Mouse (Mus musculus): ENCODE measurements around the gene Tex101. TPM values are rescaled to one million over a fixed set of nuclear protein-coding genes. Genes with fewer than 3 reads are reported as not detected.

Gene Tex101
- polyA plus RNA-seq, 1 experiment: not detected

DNA sequence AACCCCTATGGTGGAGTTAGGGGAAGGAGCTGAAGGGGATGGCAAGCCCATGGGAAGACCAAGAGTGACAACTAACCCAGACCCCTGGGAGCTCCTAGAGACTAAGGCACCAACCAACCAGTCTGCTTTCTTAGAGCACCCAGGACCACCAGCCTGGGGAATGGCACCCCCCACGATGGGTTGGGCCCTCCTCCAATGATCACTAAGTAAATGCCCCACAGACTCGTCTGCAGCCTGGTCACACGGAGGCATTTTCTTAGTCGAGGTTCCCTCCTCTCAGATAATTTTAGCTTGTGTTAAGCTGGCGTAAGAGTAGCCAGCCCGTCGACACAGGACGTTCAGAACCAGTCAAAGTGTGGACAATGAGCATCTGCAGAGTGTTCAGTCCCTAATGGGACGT, 11.5 kb downstream of the Tex101 start:
- H3K27me3 ChIP-seq (ENCODE audit: control insufficient read depth, insufficient read depth, low read length): no peaks in the 10 kb centered on the region
- H3K4me1 ChIP-seq (ENCODE audit: control insufficient read depth, insufficient read depth, low read length): no peaks in the 10 kb centered on the region
- DNase-seq: no peak
- WGBS: 61% methylated on average over 9 of the region's 9 CpGs
- no peak overlapping the region for H3K27ac ChIP-seq (ENCODE audit: insufficient read depth, low read length)
- no peak for TF ChIP-seq POLR2A (IDR thresholded peaks at IDR 0.05; ENCODE audit: borderline replicate concordance, insufficient read depth, low read length)
- no peak overlapping the region for H3K4me3 ChIP-seq (replicated peaks; ENCODE audit: insufficient read depth, low read depth, low read length)

GRCm38 (mm10) chr7:24664301-24664700, 12.2 kb downstream of the Tex101 start:
- no peak for DNase-seq
- TF ChIP-seq POLR2A (IDR thresholded peaks at IDR 0.05; ENCODE audit: borderline replicate concordance, insufficient read depth, low read length): no peak
- no peak for TF ChIP-seq CTCF (IDR thresholded peaks at IDR 0.05; ENCODE audit: borderline replicate concordance, insufficient read depth, low read depth, low read length)
- Histone ChIP-seq H3K27me3 (ENCODE audit: control insufficient read depth, insufficient read depth, low read length) (no peaks in the 10 kb centered on the region), H3K27ac (ENCODE audit: insufficient read depth, low read length) (no peak overlapping the region), H3K4me1 (ENCODE audit: control insufficient read depth, insufficient read depth, low read length) (no peaks in the 10 kb centered on the region), H3K4me3 (replicated peaks; ENCODE audit: insufficient read depth, low read depth, low read length) (no peak overlapping the region)
- WGBS: 48% methylated on average over 8 of the region's 8 CpGs

DNA sequence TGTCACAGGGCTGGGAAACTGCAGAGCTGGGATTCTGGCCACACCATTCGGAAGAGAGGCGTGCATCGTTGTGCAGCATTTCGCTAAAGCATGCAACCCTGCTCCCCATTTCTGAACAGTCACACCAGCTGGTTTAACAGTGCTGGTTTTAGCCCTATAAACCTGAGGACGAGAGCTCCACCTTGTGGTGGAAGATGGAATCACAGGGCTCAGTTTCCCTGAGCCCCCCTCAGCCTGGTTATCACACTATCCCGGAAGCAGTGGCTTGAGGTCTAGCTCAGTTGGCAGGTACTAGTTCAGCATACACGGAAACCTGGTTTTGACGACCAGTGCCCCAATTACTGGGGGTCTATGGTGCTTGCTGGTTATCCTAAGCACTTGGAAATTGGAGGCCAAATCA, 13.9 kb downstream of the Tex101 start:
- DNase-seq: peak; percentile 33 to 55
- no peak for TF ChIP-seq POLR2A (IDR thresholded peaks at IDR 0.05; ENCODE audit: borderline replicate concordance, insufficient read depth, low read length)
- TF ChIP-seq CTCF (IDR thresholded peaks at IDR 0.05; ENCODE audit: borderline replicate concordance, insufficient read depth, low read depth, low read length): peak; percentile 91
- 6% methylated on average over 8 of the region's 8 CpGs for WGBS
- Histone ChIP-seq H3K4me3 (replicated peaks; ENCODE audit: insufficient read depth, low read depth, low read length) (no peak overlapping the region), H3K27me3 (ENCODE audit: control insufficient read depth, insufficient read depth, low read length) (no peaks in the 10 kb centered on the region), H3K4me1 (ENCODE audit: control insufficient read depth, insufficient read depth, low read length) (no peaks in the 10 kb centered on the region), H3K27ac (ENCODE audit: insufficient read depth, low read length) (no peak overlapping the region)

DNA sequence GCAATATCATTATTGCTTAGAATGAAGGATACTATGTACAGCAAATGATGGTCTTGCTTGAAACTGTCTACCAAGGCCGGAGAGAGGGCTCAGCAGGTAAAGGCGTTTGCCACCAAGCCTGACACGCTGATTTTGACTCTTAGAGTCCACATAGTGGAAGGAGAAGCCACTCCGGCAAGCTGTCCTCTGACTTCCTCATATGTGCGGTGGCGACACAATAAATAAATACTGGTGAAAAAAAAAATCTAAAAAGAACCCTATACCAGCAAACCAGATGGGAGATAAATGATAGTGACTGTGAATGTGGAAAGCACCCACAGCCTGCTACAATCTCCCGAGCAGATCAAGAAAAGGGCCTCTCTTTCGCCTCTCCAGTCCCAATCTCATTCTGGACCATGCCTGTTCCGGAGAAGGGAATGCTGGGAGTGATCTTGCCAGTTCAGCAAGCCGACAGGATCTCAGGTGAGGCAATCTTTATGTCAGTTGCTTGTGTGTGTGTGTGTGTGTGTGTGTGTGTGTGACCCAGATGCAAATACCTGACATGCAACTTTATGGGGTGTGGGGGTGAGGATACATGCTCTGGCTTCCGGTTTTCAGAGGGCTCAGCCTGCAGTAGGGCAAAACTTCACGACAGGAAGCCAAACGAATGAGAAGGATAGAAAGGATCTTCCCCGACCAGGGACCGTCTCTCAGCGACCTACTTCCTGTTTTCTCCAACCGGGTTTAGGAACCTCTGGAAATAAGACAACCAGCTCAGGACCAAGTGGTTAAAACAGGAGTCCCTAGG, 15.2 kb downstream of the Tex101 start:
- Histone ChIP-seq H3K4me3 (replicated peaks; ENCODE audit: insufficient read depth, low read depth, low read length) (no peak overlapping the region), H3K4me1 (ENCODE audit: control insufficient read depth, insufficient read depth, low read length) (no peaks in the 10 kb centered on the region), H3K27ac (ENCODE audit: insufficient read depth, low read length) (no peak overlapping the region), H3K27me3 (ENCODE audit: control insufficient read depth, insufficient read depth, low read length) (no peaks in the 10 kb centered on the region)
- no peak for DNase-seq
- TF ChIP-seq POLR2A (IDR thresholded peaks at IDR 0.05; ENCODE audit: borderline replicate concordance, insufficient read depth, low read length) (no peak), CTCF (IDR thresholded peaks at IDR 0.05; ENCODE audit: borderline replicate concordance, insufficient read depth, low read depth, low read length) (no peak)
- 75% methylated on average over 17 of the region's 17 CpGs for WGBS

- no peak overlapping the region for H3K4me3 ChIP-seq (replicated peaks; ENCODE audit: insufficient read depth, low read depth, low read length)
- no peaks in the 10 kb centered on the region for H3K4me1 ChIP-seq (ENCODE audit: control insufficient read depth, insufficient read depth, low read length)
- DNase-seq: no peak
- 61% methylated on average over 12 of the region's 12 CpGs for WGBS
- H3K27ac ChIP-seq (ENCODE audit: insufficient read depth, low read length): no peak overlapping the region
- H3K27me3 ChIP-seq (ENCODE audit: control insufficient read depth, insufficient read depth, low read length): no peaks in the 10 kb centered on the region
- TF ChIP-seq CTCF (IDR thresholded peaks at IDR 0.05; ENCODE audit: borderline replicate concordance, insufficient read depth, low read depth, low read length) (no peak), POLR2A (IDR thresholded peaks at IDR 0.05; ENCODE audit: borderline replicate concordance, insufficient read depth, low read length) (no peak)
These were observed 16.6 kb downstream of the Tex101 start for GRCm38 (mm10) chr7:24659737-24660357.

DNA sequence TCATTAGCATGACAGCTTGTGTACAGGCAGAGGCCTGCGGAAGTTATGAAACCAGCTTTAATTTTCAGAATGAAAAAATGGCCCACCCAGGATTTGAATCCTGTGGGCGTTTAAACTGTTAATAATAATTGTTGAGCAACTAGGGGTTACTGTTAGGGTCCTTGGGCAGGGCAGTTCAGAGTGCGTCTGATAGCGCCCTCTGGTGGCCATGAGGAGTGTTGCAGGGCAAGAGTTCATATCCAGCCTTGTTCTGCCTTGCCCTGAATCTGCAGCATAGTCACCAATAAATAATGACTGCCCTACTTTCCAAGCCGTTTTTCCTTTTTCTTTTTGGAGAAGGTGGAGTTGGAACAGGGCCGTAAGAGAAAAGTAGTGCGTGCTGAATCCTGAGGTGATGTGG, 22.8 kb downstream of the Tex101 start:
- Histone ChIP-seq H3K27me3 (ENCODE audit: control insufficient read depth, insufficient read depth, low read length) (no peaks in the 10 kb centered on the region), H3K27ac (ENCODE audit: insufficient read depth, low read length) (no peak overlapping the region), H3K4me1 (ENCODE audit: control insufficient read depth, insufficient read depth, low read length) (no peaks in the 10 kb centered on the region), H3K4me3 (replicated peaks; ENCODE audit: insufficient read depth, low read depth, low read length) (no peak overlapping the region)
- WGBS: 21% methylated on average over 7 of the region's 7 CpGs
- peak; percentile 29 to 48 for DNase-seq
- peak; percentile 79 for TF ChIP-seq CTCF (IDR thresholded peaks at IDR 0.05; ENCODE audit: borderline replicate concordance, insufficient read depth, low read depth, low read length)
- TF ChIP-seq POLR2A (IDR thresholded peaks at IDR 0.05; ENCODE audit: borderline replicate concordance, insufficient read depth, low read length): no peak

DNA sequence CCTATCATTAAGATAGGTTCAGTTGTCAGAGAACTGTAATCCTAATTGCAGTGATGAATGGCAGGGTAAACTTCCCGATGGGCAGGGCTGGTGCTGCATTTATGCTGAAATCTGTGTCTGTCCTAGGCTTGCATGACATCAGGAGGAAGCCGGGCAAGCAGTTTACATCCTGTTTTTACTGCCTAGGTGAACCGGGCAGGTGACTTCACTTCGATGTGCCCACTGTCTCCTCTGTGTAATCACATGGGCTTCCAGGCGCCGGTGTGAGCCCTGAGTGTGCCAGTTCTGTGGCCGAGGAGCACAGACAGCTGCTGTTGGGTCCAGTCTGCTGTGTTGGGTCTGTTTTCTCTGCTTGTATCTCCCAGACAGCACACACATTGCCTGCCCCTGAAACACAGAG, 30.0 kb downstream of the Tex101 start:
- 60% methylated on average over 7 of the region's 7 CpGs for WGBS
- no peaks in the 10 kb centered on the region for H3K27me3 ChIP-seq (ENCODE audit: control insufficient read depth, insufficient read depth, low read length)
- no peak overlapping the region for H3K27ac ChIP-seq (ENCODE audit: insufficient read depth, low read length)
- H3K4me3 ChIP-seq (replicated peaks; ENCODE audit: insufficient read depth, low read depth, low read length): no peak overlapping the region
- TF ChIP-seq POLR2A (IDR thresholded peaks at IDR 0.05; ENCODE audit: borderline replicate concordance, insufficient read depth, low read length) (no peak), CTCF (IDR thresholded peaks at IDR 0.05; ENCODE audit: borderline replicate concordance, insufficient read depth, low read depth, low read length) (no peak)
- no peaks in the 10 kb centered on the region for H3K4me1 ChIP-seq (ENCODE audit: control insufficient read depth, insufficient read depth, low read length)
- no peak for DNase-seq

DNA sequence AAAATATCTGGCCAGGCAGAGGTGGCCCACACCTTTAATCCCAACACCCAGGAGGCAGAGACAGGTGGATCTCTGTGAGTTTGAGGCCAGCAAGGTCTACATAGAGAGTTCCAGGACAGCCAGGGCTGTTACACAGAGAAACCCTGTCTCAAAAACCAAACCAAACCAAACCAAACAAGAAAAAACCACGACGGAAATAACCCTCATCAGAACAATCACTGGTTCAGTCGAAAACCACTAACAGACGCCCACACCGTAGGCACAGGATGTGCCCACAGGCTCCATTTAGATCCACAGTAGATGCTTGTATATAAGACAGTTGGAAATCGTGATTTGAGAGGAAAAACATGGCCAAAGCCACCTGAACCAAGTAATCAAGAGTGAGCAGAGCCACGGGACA, 31.5 kb downstream of the Tex101 start:
- no peak for TF ChIP-seq CTCF (IDR thresholded peaks at IDR 0.05; ENCODE audit: borderline replicate concordance, insufficient read depth, low read depth, low read length)
- TF ChIP-seq POLR2A (IDR thresholded peaks at IDR 0.05; ENCODE audit: borderline replicate concordance, insufficient read depth, low read length): no peak
- WGBS: 75% methylated on average over 7 of the region's 7 CpGs

More for the DNA sequence above, 31.5 kb downstream of the Tex101 start:
- Histone ChIP-seq H3K4me3 (replicated peaks; ENCODE audit: insufficient read depth, low read depth, low read length) (no peak overlapping the region), H3K27me3 (ENCODE audit: control insufficient read depth, insufficient read depth, low read length) (peaks cover 1% of the 10 kb centered on the region; the same call in 1 of the 2 replicates), H3K27ac (ENCODE audit: insufficient read depth, low read length) (no peak overlapping the region), H3K4me1 (ENCODE audit: control insufficient read depth, insufficient read depth, low read length) (no peaks in the 10 kb centered on the region)
- no peak for DNase-seq

All from cerebellum, adult 2 months (tissue).